Mouse (Mus musculus) embryonic facial prominence, embryonic 10.5 days (tissue): ENCODE measurements around the gene Rnf220. TPM values are rescaled to one million over a fixed set of nuclear protein-coding genes. Genes with fewer than 3 reads are reported as not detected.

Experiments used
- DNase-seq: peaks from one replicate; pipeline ENCODE4 v3.0.0-alpha.2; 2017; ENCODE audit warnings: low spot score
- H3K27ac ChIP-seq: fragments of 300-500 bp; sonication (generic); replicated peaks from 2 replicates; pipeline ENCODE4 v1.5.1; 2016; ENCODE audit warnings: mild to moderate bottlenecking
- H3K27me3 ChIP-seq: fragments of 300-500 bp; sonication (generic); replicated peaks from 2 replicates; pipeline ENCODE4 v1.6.1; 2016; ENCODE audit warnings: low read depth, mild to moderate bottlenecking; ENCODE audit not compliant: poor library complexity, severe bottlenecking
- H3K36me3 ChIP-seq: fragments of 300-500 bp; sonication (generic); replicated peaks from 2 replicates; pipeline ENCODE4 v1.6.1; 2016; ENCODE audit warnings: mild to moderate bottlenecking, moderate library complexity
- H3K4me1 ChIP-seq: fragments of 300-500 bp; sonication (generic); 2 replicates; pipeline ENCODE4 v1.6.1; 2016
- H3K4me3 ChIP-seq: fragments of 300-500 bp; sonication (generic); 2 replicates; pipeline ENCODE4 v1.5.1; 2016; ENCODE audit warnings: mild to moderate bottlenecking, moderate library complexity
- H3K9me3 ChIP-seq: fragments of 300-500 bp; sonication (generic); 2 replicates; pipeline ENCODE4 v1.6.1; 2016; ENCODE audit warnings: mild to moderate bottlenecking
- WGBS: fragments of 180-500 bp; shearing (Covaris S2); methylation state at CpG from one replicate; pipeline ENCODE4 v1.1.7; 2016; 5-methylcytosine and 5-hydroxymethylcytosine counted together
- polyA plus RNA-seq: library from polyadenylated mRNA; unstranded; fragments of >200 nt; fragmentation: Nextera tagmentation; extraction: Ambion mirVana; gene quantifications from 2 replicates; pipeline ENCODE4 v1.2.1, GENCODE M21; 2016

Gene Rnf220
- polyA plus RNA-seq, 1 experiment from 2014 or later = 94.8 TPM

- H3K9me3 ChIP-seq = no peaks in the 10 kb centered on the region
- WGBS = 37% methylated on average over 12 of the region's 12 CpGs
- no peak for DNase-seq
- H3K27me3 ChIP-seq = peaks cover 18% of the 10 kb centered on the region; the same call in 1 of the 2 replicates
- H3K36me3 ChIP-seq = no peaks in the 10 kb centered on the region
- no peak overlapping the region for H3K4me3 ChIP-seq
- H3K4me1 ChIP-seq = peaks cover 6% of the 10 kb centered on the region
- no peak overlapping the region for H3K27ac ChIP-seq
Measured at GRCm38 (mm10) chr4:117342751-117343150, 154.1 kb downstream of the Rnf220 start.

- no peaks in the 10 kb centered on the region for H3K36me3 ChIP-seq
- H3K4me1 ChIP-seq = peaks cover 6% of the 10 kb centered on the region
- no peak overlapping the region for H3K4me3 ChIP-seq
- H3K27ac ChIP-seq = no peak overlapping the region
- WGBS = 95% methylated on average over 5 of the region's 5 CpGs
- no peaks in the 10 kb centered on the region for H3K9me3 ChIP-seq
- DNase-seq = no peak
- peaks cover 13% of the 10 kb centered on the region; the same call in 1 of the 2 replicates for H3K27me3 ChIP-seq
Measured at GRCm38 (mm10) chr4:117341282-117341681, 155.6 kb downstream of the Rnf220 start.

- Histone ChIP-seq H3K27me3 (peaks cover 4% of the 10 kb centered on the region; the same call in 1 of the 2 replicates), H3K4me3 (no peak overlapping the region), H3K4me1 (peaks cover 6% of the 10 kb centered on the region), H3K36me3 (no peaks in the 10 kb centered on the region), H3K27ac (no peak overlapping the region), H3K9me3 (no peaks in the 10 kb centered on the region)
- no peak for DNase-seq
Measured at GRCm38 (mm10) chr4:117339796-117340195, 157.1 kb downstream of the Rnf220 start.

GRCm38 (mm10) chr4:117330836-117331475 lies 165.9 kb downstream of the Rnf220 start:
- no peak overlapping the region for H3K27ac ChIP-seq
- H3K4me1 ChIP-seq = peaks cover 22% of the 10 kb centered on the region
- H3K27me3 ChIP-seq = peaks cover 27% of the 10 kb centered on the region
- H3K4me3 ChIP-seq = no peak overlapping the region
- DNase-seq = no peak
- 50% methylated on average over 11 of the region's 11 CpGs for WGBS
- no peaks in the 10 kb centered on the region for H3K9me3 ChIP-seq
- H3K36me3 ChIP-seq = no peaks in the 10 kb centered on the region

- H3K27ac ChIP-seq = no peak overlapping the region; the same call in 1 of the 2 replicates
- 78% methylated on average over 3 of the region's 3 CpGs for WGBS
- H3K4me1 ChIP-seq = peaks cover 22% of the 10 kb centered on the region
- H3K4me3 ChIP-seq = no peak overlapping the region
- peaks cover 31% of the 10 kb centered on the region for H3K27me3 ChIP-seq
- no peak for DNase-seq
- H3K36me3 ChIP-seq = no peaks in the 10 kb centered on the region
- no peaks in the 10 kb centered on the region for H3K9me3 ChIP-seq
Measured at GRCm38 (mm10) chr4:117330132-117330531, 166.7 kb downstream of the Rnf220 start.

GRCm38 (mm10) chr4:117326915-117327314 lies 169.9 kb downstream of the Rnf220 start:
- peaks cover 37% of the 10 kb centered on the region for H3K4me1 ChIP-seq
- no peak for DNase-seq
- no peak overlapping the region for H3K4me3 ChIP-seq
- no peaks in the 10 kb centered on the region for H3K9me3 ChIP-seq
- H3K36me3 ChIP-seq = no peaks in the 10 kb centered on the region
- no peak overlapping the region for H3K27ac ChIP-seq
- 79% methylated on average over 3 of the region's 3 CpGs for WGBS
- peaks cover 61% of the 10 kb centered on the region for H3K27me3 ChIP-seq

- H3K36me3 ChIP-seq = no peaks in the 10 kb centered on the region
- H3K9me3 ChIP-seq = no peaks in the 10 kb centered on the region
- WGBS = 71% methylated on average over 2 of the region's 2 CpGs
- peaks cover 21% of the 10 kb centered on the region for H3K4me1 ChIP-seq
- H3K27ac ChIP-seq = no peak overlapping the region
- no peak for DNase-seq
- peaks cover 73% of the 10 kb centered on the region for H3K27me3 ChIP-seq
- H3K4me3 ChIP-seq = no peak overlapping the region
Measured at GRCm38 (mm10) chr4:117325076-117325475, 171.8 kb downstream of the Rnf220 start.

GRCm38 (mm10) chr4:117323515-117324344 lies 173.1 kb downstream of the Rnf220 start:
- Histone ChIP-seq H3K27ac (no peak overlapping the region; the same call in 1 of the 2 replicates), H3K27me3 (peaks cover 80% of the 10 kb centered on the region), H3K4me1 (peaks cover 20% of the 10 kb centered on the region), H3K36me3 (no peaks in the 10 kb centered on the region), H3K9me3 (no peaks in the 10 kb centered on the region), H3K4me3 (no peak overlapping the region)
- 21% methylated on average over 14 of the region's 14 CpGs for WGBS
- DNase-seq = peak; percentile 82

GRCm38 (mm10) chr4:117321011-117321410 lies 175.8 kb downstream of the Rnf220 start:
- Histone ChIP-seq H3K36me3 (no peaks in the 10 kb centered on the region), H3K27me3 (peaks cover 88% of the 10 kb centered on the region)

GRCm38 (mm10) chr4:117318508-117318907 lies 178.3 kb downstream of the Rnf220 start:
- Histone ChIP-seq H3K9me3 (no peaks in the 10 kb centered on the region), H3K4me3 (no peak overlapping the region), H3K27ac (no peak overlapping the region), H3K4me1 (peaks cover 57% of the 10 kb centered on the region), H3K27me3 (peaks cover 93% of the 10 kb centered on the region), H3K36me3 (no peaks in the 10 kb centered on the region)
- no peak for DNase-seq
- 92% methylated on average over 9 of the region's 9 CpGs for WGBS

More at GRCm38 (mm10) chr4:117321011-117321410, 175.8 kb downstream of the Rnf220 start:
- Histone ChIP-seq H3K9me3 (no peaks in the 10 kb centered on the region), H3K4me3 (no peak overlapping the region), H3K27ac (no peak overlapping the region), H3K4me1 (peaks cover 43% of the 10 kb centered on the region)
- no peak for DNase-seq
- 89% methylated on average over 5 of the region's 5 CpGs for WGBS

GRCm38 (mm10) chr4:117317701-117318190 lies 179.1 kb downstream of the Rnf220 start:
- Histone ChIP-seq H3K27me3 (peaks cover 94% of the 10 kb centered on the region), H3K9me3 (no peaks in the 10 kb centered on the region), H3K4me1 (peaks cover 63% of the 10 kb centered on the region), H3K36me3 (no peaks in the 10 kb centered on the region), H3K4me3 (0 out of 2 replicates have a peak overlapping the region, but pooled peaks have one; percentile 0), H3K27ac (no peak overlapping the region)
- WGBS = 21% methylated on average over 18 of the region's 18 CpGs
- DNase-seq = peak; percentile 28

- no peak for DNase-seq
- Histone ChIP-seq H3K27me3 (peaks cover 94% of the 10 kb centered on the region), H3K9me3 (no peaks in the 10 kb centered on the region), H3K36me3 (no peaks in the 10 kb centered on the region), H3K4me3 (no peak overlapping the region), H3K4me1 (peaks cover 66% of the 10 kb centered on the region), H3K27ac (no peak overlapping the region)
- WGBS = 49% methylated on average over 6 of the region's 6 CpGs
Measured at GRCm38 (mm10) chr4:117316800-117317199, 180.1 kb downstream of the Rnf220 start.
